Mouse (Mus musculus) frontal cortex, adult 2 months (tissue): ENCODE results near the gene Gm20388. TPM values are rescaled to one million over a fixed set of nuclear protein-coding genes. Genes with fewer than 3 reads are reported as not detected.

Source experiments
- DNase-seq, 2 experiments: peaks; one replicate each; pipeline ENCODE4 v3.0.0; 2022; ENCODE audit warnings: low spot score in 1 of 2; ENCODE audit errors: extremely low spot score in 1 of 2
- polyA plus RNA-seq: library from polyadenylated mRNA; depleted of rRNA; stranded (reverse); fragments of >200 nt; gene quantifications from 2 replicates; pipeline ENCODE4 v1.2.3, GENCODE M21; 2012

Gm20388 gene
- polyA plus RNA-seq, 1 experiment, result 22.2 TPM

DNA sequence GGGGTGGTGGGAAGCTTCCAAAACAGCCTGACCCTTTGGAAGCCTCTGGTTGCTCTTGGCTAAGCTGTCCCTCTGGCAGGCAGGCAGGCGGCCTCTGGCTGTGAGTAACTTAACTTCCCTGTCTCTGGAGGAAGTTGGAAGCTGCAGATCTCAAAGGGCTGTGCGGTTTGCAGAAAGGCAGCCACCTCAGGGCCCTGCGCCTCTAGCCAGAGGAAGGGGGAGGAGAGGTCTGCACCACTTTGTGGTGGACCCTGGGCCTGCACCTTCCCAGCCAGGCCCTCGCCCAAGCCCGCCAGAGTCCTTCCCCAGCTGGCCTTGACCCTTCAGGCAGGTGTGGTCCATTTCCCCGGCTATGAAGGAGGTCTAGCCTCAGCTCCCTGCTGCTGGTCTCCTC is 628.7 kb downstream of the Gm20388 start:
- no peak for DNase-seq

GRCm38 (mm10) chr8:120539775-120540625 is 629.4 kb downstream of the Gm20388 start:
- no peak for DNase-seq

- no peak for DNase-seq
These were observed 632.4 kb downstream of the Gm20388 start for GRCm38 (mm10) chr8:120542995-120543394.

DNA sequence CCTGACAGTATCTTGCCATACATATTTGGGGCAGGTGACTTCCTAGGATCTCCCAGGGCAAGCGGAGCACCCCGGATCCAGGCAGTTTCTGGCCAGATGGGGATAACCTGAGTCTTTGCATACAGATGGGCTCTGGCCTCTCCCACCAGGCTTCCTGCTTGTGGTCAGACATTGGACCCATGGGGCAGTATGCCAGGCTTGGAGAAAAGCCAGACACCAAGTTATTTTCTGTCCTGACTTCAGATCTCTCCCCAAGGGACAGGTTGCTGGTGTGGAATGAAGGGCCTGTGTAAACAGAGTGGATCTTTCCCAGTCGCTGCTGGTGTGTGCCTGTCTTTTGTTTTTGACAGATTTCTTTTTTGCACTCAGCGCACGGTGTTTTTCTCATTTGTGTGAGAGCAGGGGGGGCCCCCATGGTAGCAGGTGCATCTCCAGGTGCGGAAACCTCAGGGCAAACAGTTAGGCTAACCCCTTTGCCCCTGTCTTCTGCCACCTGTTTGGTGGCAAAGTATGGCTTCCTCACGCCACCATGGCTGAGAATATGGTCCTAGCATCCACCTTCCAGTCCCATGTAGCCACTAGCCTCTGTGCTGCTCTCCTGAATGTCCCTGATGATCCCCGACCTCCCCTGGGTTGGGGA is 632.9 kb downstream of the Gm20388 start:
- no peak for DNase-seq

DNA sequence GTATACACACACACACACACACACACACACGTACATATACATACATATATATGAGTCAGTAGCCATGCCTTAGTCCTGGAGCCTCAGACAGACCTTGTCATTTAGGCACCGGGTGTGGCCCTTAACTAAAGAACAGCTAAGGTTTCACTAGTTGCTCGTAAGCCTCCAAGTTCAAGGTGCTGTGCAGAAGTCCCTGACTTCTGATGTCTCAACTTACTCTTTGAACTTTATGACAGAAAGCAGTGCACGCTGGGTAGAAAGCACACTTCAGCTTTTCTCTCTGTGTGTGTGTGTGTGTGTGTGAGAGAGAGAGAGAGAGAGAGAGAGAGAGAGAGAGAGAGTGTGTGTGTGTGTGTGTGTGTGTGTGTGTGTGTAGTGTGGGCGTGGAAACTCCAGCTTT is 633.5 kb downstream of the Gm20388 start:
- DNase-seq, result no peak

GRCm38 (mm10) chr8:120547562-120547961 is 636.9 kb downstream of the Gm20388 start:
- DNase-seq, result no peak

- DNase-seq, result peak in 1 of 2 experiments; percentile 82
These were observed 637.7 kb downstream of the Gm20388 start for GRCm38 (mm10) chr8:120548313-120548761.

DNA sequence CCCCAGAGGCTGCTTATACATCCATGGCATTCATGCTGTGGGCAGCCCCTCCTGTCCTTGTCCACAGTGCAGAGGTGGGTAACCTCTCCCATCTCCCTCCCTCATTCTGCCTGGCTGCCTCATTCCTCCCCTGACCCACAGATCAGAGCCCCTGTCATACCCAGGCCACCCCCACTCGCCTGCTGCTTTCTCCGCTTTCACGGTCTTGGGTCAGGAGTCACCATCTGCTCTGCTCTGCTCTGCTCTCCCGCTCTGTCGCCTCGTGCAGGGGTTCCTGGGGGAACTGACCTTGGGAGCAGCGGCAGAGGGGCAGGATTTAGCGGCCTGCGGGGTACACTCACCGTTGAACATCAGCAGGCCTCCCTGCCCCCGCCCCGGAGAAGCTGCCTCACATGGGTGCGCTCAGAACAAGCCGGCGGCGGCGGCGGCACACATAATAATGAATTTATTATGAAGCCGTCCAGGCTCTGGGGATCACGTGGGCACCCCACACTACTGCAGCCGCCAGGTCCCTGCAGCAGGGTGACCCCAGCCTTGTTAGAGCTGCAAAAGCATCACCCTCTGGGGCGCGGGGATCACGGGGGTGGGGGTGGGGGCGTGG is 638.8 kb downstream of the Gm20388 start:
- DNase-seq, result peak in 1 of 2 experiments; percentile 58

DNA sequence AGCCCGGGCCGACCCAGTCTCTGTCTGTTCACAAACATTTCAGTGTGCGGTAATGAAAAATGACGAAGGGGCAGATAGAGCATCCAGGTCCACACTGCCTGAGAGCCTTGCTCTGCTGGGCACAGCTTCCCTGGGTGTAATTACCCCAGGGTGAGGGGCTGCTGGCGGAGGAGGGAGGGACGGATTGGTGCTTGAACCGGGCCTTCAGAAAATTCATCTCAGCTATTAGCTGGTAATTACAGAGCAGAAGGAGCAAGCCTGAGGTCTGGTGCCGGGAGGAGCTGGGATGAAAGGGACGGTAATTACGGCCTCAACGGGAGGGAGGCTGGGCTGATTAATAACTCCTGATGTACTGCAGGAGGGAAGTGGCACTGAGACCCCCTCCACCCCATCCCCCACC is 639.3 kb downstream of the Gm20388 start:
- no peak for DNase-seq

- no peak for DNase-seq
These were observed 639.8 kb downstream of the Gm20388 start for GRCm38 (mm10) chr8:120550430-120550829.

DNA sequence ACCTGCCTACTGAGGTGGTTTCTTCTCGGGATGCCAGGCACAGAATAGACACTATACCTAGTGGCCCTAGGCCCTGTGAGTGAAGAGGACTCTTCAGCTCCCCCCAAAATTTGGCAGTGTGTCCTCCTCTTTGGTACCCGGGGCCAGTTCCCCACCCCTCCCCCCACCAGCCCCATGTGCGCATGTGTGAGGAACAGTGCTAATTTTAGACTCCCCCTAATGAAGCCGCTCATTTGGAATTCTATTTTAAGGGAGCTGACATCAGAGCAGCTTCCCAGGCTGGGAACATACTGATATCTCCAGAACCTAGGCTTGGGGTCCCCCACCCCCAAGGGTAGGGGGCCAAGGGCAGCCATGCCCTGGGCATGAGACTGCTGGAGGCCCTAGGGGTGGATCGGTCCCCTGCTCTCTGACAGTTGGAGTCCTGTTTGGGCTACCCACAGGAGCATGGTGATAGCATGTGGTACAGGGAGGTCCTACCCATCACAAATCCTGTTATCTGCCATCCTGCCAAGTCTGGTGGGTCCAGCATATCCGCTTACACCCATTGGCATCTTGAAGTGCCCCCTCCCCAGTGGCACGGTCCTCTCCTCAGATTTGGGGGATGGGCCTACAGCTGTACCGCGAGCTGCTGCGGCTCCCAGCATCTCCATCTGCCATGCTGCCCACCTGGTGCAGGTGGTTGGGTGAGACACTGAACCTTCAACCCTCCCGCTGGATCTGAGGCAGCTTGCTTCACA is 640.5 kb downstream of the Gm20388 start:
- no peak for DNase-seq

DNA sequence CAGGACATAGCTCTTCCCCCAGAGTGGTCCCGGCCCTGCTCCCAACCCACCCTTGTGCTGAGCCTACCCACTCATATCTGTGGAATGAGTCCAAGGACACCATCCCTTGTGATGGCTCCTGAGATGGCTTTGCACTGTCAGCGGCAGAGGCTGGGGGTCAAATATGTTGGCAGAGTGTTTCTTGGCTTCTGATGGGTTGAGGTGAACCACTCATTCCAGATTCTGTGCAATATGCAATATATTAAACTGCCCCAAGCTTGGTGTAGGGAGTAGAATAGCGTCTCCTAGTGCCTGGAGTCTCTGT is 641.0 kb downstream of the Gm20388 start:
- no peak for DNase-seq

DNA sequence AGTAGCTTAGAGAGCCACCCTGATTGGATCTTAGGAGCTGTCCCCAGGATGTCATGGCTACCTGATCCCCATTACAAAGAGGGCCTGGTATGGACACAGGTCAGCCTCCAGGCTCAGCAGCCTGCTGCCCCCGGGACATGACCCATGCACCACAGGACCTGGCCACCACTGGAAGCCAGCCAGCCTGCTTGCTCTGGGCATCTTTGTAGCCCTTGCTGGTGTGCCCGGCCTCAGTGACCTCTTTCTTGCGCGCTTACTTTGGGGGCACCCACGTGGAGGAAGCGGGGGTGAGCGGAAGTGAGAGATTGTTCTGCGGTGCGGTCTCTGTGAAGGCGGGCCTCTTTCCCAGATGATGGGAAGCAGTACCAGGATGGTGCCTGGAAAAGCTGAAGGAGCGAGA is 641.9 kb downstream of the Gm20388 start:
- no peak for DNase-seq

DNA sequence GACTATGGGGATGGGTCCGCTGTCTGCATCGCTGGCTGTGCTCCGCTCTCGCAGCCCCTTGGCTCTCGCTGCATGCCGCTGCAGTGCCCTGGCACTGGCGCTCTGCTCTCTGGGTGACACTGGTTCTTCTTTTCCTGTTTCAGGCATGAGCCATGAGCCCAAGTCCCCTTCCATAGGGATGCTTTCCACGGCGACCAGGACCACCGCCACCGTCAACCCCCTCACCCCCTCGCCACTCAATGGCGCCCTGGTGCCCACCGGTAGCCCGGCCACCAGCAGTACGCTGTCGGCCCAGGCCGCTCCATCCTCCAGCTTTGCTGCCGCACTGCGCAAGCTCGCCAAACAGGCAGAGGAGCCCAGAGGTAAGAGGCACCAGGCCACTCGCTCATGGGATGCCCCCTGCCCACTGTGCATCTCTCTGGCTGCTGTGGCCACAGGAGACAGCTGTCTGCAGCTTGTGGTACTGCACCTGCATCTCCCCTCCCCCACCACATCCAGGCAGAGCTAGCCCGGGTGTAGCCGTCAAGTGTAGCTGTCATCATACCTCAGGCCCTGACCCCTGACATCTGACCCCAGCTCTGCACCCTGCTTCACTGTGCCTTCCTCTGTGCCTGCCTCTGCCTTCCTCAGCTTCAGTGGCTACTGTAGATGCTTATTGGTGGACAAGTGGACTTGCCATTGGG is 642.9 kb downstream of the Gm20388 start:
- DNase-seq, result no peak

GRCm38 (mm10) chr8:120554466-120555039 is 643.9 kb downstream of the Gm20388 start:
- DNase-seq, result no peak

GRCm38 (mm10) chr8:120556198-120556892 is 645.7 kb downstream of the Gm20388 start:
- no peak for DNase-seq

- DNase-seq, result peak in 1 of 2 experiments; percentile 78
These were observed 646.7 kb downstream of the Gm20388 start for GRCm38 (mm10) chr8:120557170-120557965.

DNA sequence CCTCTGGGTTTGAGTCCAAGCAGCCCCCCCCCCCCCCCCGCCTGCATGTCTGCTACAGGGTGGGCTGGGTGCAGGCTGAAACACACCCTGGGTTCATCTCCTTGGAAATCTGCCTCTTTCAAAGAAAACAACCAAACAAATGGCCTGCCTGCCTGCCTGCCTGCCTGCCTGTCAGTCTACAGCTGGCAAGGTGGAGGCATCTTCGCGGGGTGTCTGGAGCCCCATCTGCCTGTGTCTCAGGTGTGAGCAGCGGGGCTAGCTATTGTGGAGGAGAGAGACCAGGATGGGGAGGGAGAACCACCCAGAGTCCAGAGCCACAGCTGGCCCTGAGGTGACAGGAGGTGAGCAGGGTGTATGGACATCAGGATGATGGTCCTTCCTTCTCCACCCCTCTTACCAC is 647.5 kb downstream of the Gm20388 start:
- no peak for DNase-seq

DNA sequence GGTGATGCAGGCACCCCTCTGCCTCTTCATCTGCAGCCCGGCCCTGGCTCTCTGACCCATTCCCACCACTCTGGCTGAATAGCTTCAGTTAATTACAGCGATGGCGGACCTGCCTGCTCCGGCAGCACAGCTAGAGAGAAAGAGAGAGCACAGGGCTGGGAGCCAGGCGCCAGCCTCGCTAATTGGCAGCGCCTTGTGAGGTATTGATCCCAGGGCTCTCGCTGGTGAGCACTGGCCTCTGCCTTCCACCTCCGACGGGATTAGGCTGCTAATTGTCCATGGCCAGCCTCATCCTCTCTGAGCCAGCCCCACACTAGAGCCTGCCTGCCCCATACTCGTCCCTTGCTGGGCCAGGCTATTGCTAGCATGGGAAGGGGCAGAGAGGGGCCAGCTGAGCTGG is 649.0 kb downstream of the Gm20388 start:
- DNase-seq, result no peak
